Mouse (Mus musculus) lung, postnatal 0 days (tissue): ENCODE measurements at regions not wholly inside any gene's neighbourhood (a gene's known extent, or its start where the extent isn't known, plus 50 kb on each side); places are given as distances from the start of the nearest gene placed in this dataset.

ENCODE experiments used
- CTCF ChIP-seq: IDR thresholded peaks from 2 replicates; pipeline ENCODE4 v1.5.1; 2016; ENCODE audit warnings: antibody characterized with exemption, mild to moderate bottlenecking
- EP300 ChIP-seq: IDR thresholded peaks from 2 replicates; pipeline ENCODE4 v1.6.1; 2016; ENCODE audit warnings: antibody characterized with exemption, mild to moderate bottlenecking, control low read depth

GRCm38 (mm10) chr9:87323690-87324089, 68.4 kb upstream of the Cep162 start:
- TF ChIP-seq CTCF (no peak), EP300 (no peak)
